Mouse (Mus musculus): ENCODE results near the gene Rnf2.
"Not testable (repeated sequence)": the region's sequence is repeated elsewhere in the genome, so short reads cannot be mapped to it uniquely, and the experiment has no call there.

The Rnf2 gene

GRCm38 (mm10) chr1:151483568-151483967 lies 17.2 kb downstream of the Rnf2 start:
- DNase-seq, result peak; percentile 25

GRCm38 (mm10) chr1:151482497-151482896 lies 18.3 kb downstream of the Rnf2 start:
- no peak for DNase-seq

- DNase-seq, result not testable (repeated sequence)
These were observed 28.4 kb downstream of the Rnf2 start for GRCm38 (mm10) chr1:151472386-151472785.

GRCm38 (mm10) chr1:151471429-151471828 lies 29.3 kb downstream of the Rnf2 start:
- DNase-seq, result no peak

GRCm38 (mm10) chr1:151466571-151466970 lies 34.2 kb downstream of the Rnf2 start:
- no peak for DNase-seq

GRCm38 (mm10) chr1:151464914-151465313 lies 35.8 kb downstream of the Rnf2 start:
- DNase-seq, result peak; percentile 24

GRCm38 (mm10) chr1:151461265-151461664 lies 39.5 kb downstream of the Rnf2 start:
- DNase-seq, result no peak

GRCm38 (mm10) chr1:151457087-151457486 lies 43.7 kb downstream of the Rnf2 start:
- no peak for DNase-seq

GRCm38 (mm10) chr1:151451946-151452345 lies 48.8 kb downstream of the Rnf2 start:
- DNase-seq, result no peak

GRCm38 (mm10) chr1:151450851-151451250 lies 49.9 kb downstream of the Rnf2 start:
- DNase-seq, result no peak

GRCm38 (mm10) chr1:151449866-151450265 lies 50.9 kb downstream of the Rnf2 start:
- DNase-seq, result no peak

- no peak for DNase-seq
These were observed 65.3 kb downstream of the Rnf2 start for GRCm38 (mm10) chr1:151435431-151435830.

- DNase-seq, result no peak
These were observed 71.4 kb downstream of the Rnf2 start for GRCm38 (mm10) chr1:151429316-151429715.

- DNase-seq, result peak; percentile 98
These were observed 72.2 kb downstream of the Rnf2 start, which contains the start of the genes Swt1 and Trmt1l for GRCm38 (mm10) chr1:151428263-151429221. TSS of gene Swt1 (minus strand) at chr1:151428455. TSS of gene Trmt1l (plus strand) at chr1:151428542.

- no peak for DNase-seq
These were observed 72.9 kb downstream of the Rnf2 start for GRCm38 (mm10) chr1:151427888-151428262.

- no peak for DNase-seq
These were observed 73.7 kb downstream of the Rnf2 start for GRCm38 (mm10) chr1:151426947-151427600.

GRCm38 (mm10) chr1:151422178-151422577 lies 78.6 kb downstream of the Rnf2 start:
- no peak for DNase-seq

- no peak for DNase-seq
These were observed 90.9 kb downstream of the Rnf2 start for GRCm38 (mm10) chr1:151409827-151410226.

Data from kidney, adult 18-20 months (tissue).